Mouse (Mus musculus) CH12F3 (cell line): ENCODE data around the gene Trim2.

Experiments
- in situ Hi-C: fragments of 300-500 bp; cut with MboI; formaldehyde crosslinking; loops from 2 replicates; pipeline ENCODE4 v1.14.3; 2020; ENCODE audit warnings: low sequenced_read_pairs

Trim2 gene

DNA sequence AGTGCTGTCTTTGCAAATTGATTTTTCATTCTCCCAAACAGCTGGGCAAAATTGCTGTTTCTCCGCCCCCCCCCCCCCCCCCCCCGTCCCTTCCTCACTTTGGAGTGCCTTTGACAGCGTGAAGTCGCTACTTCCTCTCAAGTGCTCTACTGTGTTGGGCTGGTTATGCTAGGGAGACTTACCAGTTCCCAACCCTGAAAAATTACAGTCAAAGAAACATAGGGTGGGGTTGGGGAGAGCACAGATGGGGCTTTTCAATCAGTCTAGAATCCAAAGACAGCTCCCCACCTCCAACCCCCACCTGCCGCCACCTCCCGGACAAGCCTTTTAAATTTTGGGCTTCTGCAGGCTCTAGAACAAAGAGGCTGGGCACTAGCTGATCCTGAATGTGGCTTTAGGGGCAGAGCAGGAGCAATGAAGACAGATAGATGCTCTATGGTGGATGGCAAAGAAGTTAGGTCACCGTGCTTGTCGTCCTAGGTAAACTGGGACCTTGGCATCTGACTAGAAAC, 46.6 kb downstream of the Trim2 start:
- in situ Hi-C loops, result no loop called here

DNA sequence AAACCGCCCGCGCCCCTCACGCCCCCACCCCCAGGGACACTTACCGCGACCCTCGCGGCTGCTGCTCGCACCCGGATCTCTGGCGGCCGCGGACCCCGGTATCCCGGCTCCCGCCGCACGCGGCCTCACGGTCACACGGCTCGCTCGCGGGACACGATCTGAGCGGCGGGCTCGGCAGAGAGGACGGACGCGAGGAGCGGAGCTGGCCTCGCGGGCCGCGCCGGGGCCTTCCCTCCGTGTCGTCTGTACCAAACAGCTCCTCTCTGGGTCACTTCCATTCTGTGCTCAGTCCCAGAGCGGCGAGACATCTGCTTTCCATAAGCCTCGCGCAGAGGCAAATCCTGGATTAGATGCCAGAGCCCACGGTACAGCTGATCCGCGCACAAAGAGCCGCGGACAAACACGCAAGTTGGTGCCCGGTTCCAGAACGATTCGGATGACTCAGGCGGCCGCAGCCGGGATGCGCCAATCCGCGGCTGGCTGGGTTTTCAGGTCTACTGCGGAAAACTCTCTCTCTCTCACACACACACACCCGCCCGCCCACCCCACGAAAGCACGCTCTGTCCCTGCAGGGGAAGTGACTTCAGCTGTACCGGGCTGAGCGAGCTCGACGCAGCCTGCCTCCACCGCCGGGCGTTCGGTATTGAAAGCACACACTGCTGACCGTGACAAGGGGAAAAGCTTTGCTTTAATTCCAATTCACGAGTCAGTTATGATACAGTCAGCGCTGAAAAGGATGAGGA, 47.2 kb downstream of the Trim2 start:
- in situ Hi-C loops, result no loop called here

DNA sequence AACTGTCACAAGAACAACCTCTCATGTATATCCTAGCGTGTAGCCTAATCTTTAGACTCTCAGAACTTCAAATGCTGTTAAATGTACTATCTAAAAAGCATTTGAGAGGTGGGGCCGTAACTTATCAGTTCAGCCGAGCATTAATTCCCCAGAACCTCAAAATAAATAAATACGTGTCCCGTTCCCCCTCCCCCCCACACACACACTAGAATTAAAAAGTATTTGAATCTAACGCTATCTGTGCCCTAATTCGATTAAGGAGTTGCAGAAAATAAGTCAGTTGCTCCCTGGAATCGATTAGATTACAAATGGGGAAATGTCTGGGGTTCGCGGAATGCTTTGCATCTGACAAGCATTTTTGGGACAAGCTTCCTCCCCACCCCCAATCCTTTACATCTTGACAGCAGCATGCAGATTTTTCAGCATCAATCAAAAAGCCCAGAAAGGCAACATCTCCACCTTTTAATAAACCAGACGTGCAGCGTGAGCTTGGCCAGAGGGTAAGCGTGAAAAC, 48.1 kb downstream of the Trim2 start:
- in situ Hi-C loops, result no loop called here

DNA sequence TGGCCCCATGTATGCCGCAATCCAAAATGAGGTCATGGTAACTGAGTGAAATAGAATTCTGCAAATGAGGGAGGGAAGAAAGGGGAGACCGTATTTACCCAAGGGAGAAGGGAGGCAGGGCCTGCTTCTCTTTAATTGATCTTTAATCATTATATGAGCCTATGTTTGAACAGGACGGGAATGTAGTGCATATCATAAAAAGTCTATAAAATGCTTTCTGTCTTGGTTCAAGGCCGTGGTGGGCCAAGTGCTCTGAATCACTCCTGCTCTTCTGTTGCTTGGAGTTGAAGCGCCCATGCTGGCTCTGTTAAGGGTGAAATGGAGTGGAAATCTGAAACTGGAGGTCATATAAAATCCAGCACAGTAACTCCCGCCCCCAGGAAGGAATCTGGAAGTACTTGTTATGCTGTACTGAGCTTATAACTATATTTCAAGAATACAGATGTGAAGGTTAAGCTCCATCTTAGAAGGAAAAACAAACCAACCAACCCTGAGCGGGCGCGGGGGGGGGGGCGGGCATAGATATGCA, 48.6 kb downstream of the Trim2 start:
- in situ Hi-C loops, result no loop called here

DNA sequence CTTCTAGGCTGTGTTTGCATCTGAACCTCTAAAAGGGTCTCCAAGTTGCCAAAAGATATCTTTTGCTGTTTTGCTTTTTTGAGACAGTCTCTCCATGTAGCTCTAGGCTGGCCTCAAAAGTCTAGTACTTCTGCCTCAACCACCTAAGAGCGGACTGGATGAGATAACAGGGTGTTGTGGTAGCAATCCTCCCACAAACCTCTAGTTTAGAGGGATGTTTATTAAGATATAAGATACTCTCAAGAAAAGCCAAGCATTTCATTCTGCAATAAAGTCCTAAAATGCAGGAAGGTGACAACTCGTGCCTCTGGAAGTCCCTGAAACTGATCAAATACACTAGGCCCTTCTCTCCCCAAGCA, 52.2 kb downstream of the Trim2 start:
- in situ Hi-C loops, result no loop called here

DNA sequence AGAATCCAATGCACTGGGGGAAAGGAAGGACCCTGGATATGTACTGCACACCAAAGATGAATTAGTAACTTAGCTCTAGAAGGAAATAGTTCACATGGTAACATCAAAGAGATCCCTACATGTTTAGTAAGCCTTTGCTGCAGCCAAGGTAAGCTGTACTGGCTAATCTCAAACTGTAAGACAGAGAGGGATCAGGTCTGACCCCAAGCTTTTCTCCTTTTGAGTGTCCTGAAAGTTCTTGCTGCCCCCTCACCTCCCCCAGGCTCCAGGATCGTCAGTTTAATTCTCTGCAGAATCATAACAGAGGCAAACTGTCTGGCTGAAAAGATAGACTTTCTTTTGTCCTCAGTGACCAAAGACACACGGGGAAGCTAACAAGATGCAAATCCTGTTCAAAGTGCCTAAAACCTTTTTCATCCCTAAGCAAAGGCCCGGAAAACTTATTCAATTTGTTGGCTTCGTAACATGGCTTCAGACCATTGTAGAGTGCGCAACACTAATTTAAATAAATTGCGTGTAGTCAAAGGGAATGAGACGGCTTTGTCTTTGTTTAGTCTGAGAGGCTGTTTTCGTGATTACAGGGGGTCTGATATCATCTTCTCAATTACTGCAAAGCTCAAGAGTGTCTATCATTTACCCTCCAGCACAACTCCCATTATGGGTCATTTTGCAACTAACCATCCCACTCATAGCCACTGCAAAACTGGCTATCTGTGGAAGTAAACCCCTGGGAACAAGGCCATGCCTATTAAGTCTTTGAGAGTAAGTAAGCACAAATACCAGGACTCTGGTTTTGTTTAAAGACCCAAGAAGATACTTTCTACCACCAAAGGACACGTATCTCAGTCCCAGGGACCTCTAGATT, 52.8 kb downstream of the Trim2 start:
- in situ Hi-C loops, result no loop called here

DNA sequence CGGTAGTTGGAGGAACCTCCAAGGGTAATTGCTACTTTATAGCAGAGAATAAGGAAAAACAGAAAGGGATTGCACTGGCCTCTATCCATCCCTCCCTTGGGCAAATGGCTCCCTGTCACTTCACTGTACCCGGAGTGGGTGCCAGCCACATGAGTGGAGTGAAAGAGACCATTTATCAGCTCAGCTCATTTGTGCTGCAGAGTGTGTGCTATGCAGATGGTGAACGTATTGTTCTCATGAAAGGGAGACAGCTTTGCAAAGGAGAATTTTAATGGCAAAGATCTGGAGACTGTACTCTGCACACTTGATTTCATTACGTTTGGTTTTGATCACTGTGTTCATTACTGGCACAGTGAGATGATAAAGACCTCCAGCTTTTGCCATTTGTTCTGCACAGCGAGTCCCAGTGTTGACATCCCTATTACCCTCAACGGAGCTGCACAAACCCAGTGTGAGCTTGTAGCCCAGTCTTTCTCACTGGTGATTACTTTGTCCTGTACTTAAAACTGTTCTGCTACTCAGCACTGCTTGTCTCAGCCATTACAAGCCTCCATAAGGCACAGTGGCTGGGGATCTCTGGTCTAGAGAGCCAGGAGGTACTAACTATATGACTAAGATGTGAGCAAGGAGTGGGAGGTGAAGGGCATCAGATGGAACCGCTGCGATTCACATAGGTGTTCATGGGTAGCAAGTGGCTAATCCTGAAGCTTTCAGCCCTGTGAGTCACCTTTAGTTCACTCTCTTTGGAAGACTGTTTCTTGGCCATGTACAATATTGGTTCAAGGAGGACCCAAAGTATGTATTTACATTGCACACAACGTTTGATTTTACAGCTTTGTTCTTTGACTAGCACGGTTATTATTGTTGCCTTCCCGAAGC, 53.7 kb downstream of the Trim2 start:
- in situ Hi-C loops, result no loop called here

DNA sequence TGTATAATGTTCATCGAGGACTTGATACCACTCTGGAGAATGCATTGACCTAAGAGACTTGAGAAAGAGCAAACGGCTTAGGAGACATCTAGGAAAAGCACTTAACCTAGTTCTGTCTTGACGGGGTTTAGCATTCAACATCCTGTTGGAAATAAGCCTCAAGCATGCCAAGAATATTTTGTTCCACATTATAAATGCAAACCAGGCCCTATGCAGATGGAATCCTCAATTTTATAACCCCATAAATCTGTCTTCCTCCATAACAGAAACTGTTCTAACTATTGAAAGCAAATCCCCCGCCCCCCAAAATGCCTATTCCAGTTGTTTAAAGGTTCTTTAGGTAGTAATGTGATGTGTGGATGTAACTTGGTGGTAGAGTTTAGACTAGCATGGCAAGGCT, 55.0 kb downstream of the Trim2 start:
- in situ Hi-C loops, result no loop called here

DNA sequence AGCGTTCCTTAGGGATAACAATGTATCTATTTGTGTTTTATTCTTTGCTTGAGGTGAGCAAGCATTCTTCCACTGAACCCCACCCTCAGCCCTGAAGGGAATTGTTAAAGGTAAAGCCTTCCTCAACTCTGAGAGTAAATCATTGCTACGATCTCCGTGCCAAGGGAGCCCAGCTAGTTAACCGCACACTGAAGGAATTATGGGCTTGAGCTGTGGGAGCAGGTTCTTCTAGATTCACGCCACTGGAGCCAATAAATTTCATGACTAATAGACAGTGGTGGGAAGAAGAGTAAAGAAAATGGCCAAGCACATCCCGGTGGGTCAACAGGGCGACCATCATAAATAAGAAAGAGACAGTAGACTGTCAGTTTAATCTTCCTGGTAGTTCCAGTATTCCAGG, 56.4 kb downstream of the Trim2 start:
- in situ Hi-C loops, result no loop called here

DNA sequence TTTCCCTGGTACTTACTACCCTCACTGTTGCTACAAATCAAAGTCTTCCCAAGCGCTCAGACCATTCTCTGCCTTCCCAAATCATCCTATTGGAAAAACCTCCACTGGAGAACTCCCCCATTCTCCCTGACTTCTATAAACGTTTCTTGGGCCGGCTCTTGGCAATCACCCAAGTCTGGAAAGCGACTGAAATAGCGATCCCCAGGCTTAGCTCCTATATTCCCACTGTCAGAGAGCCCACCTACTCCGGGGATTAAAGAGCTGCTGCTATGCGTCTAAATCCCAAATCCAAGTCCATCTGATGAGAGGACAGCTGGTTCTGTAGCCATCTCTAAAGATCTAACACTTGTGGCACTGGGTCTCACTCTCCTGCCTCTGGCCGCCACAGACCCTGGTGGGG, 58.9 kb downstream of the Trim2 start:
- in situ Hi-C loops, result no loop called here

DNA sequence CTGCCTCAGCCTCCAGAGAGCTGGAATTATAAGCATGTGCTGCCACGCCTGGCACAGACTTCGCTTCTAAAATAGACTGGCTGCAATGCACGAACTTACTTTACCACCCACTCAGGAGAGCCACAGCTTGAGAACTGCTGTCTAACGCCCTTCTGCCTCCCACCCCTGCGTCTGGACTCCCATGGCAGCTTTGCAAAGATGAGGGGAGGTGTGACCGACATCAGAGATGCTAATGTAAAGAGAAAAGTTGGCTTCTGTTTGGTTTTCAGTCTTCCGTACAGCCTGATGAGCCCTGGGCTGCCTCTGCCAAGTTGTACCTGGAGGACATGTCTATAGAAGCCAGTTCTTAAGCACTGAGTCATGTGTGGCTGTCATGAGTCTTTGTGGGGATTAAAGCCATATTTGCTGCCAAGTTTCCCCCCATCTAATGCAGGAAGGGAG, 60.2 kb downstream of the Trim2 start:
- in situ Hi-C loops, result no loop called here

DNA sequence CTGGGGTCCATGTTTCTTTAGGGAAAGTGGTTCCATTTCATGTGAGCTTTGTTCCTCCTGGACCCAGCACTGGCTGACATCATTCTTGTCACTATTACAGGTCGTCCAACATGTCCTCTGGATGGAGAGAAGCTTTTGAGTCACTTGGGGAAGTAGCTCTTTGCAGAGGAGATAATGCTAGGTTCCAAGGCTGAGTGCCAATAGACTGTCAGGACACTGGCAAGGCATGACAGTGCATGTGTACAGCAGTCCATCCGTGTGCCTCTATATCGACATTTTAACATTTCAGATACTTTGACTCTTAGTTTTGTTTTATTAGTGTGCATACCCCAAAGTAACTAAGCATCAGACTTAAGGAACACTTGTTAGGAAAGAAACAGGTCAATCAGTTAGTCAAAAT, 63.6 kb downstream of the Trim2 start:
- in situ Hi-C loops, result no loop called here

DNA sequence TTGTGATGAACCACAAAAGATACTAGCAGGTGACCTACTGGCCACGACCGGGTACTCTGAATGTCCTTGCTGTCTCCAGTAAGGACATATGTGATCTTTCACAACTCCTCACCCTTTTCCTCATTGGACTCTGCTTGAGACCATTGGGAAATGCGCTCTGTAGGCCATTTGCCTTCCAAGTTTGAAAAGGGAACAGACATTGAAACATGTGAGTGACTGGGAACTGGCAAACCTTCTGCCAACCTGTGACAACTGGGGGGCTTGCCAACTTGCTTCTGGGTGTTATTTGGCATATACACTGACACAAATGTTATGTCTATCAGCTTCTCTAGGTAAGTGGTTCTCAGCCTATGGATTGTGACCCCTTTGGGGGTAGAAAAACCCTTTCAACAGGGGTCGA, 64.2 kb downstream of the Trim2 start:
- in situ Hi-C loops, result no loop called here

DNA sequence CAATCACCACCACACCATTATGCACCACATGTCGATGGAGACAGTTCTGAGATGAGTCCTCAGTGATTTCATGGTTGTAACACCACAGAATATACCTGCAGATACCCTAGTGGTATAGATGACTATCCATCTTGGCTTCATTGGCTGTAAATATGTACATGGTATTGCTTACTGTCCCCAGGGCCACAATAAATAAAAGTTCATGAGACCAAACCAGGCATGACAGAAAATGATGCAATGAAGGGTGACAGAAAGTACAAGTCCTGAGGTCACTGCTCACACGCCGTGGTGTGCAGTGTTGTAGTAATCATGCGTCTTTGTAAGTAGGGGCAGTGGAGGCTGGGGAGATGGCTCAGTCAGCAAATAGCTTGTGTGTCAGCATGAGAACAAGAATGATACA, 65.6 kb downstream of the Trim2 start:
- in situ Hi-C loops, result no loop called here

DNA sequence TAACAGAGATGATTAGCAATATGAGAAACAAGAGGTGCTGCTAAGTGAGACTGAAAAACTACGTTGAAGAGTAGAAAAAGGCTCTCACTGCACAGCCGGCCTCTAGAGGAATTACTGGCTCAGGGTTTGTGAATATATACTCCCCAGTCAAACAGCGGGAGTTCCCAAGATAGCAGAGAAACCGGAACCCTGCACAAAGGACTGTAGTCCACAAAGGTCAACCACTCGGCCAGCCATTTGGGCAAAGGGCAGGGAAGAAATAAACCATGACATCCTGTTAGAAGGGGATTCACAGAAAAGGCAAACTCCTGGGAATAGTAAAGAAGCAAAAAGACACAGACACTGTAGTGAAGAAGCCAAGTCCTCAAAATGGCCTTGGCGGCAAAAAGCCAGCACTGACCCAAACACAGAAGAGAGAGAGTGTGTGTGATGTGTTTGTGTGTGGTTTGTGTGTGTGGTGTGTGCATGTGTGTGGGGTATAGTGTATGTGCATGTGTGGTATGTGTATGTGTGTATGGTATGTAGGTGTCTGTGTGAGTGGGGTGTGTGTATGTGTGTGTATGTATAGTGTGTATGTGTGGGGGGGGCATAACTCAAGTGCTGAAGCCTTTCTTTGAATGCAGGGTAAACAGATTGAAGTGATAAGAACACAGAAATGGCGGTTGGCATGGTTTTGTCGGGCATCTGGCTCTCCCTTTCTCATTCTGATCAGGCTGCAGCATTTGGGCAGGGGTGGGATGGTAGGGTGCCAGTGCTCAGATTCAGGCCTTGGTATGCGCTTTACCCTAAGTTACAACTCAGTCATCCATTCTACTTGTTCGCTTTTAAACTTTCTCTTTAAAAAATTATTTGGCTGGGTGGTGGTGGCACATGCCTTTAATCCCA, 71.0 kb downstream of the Trim2 start:
- in situ Hi-C loops, result no loop called here

DNA sequence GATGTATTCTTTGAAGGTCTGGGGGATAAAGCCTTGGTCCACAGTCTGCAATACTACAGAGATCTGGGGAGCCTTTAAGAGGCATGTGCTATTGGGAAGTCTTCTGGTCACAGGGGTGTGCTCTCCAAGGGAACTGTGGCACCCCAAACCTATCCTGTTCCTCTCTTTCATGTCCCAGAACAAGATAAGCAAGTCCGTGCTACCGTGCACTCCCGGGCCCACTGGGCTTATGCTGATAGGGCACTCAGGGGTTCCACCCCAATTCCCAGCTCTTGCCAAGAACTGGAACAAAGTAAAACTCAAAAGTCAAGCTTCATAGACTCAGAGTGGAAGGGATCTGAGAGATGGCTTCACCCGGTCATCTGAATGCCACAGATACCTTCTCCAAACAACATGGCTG, 72.1 kb downstream of the Trim2 start:
- in situ Hi-C loops, result no loop called here

DNA sequence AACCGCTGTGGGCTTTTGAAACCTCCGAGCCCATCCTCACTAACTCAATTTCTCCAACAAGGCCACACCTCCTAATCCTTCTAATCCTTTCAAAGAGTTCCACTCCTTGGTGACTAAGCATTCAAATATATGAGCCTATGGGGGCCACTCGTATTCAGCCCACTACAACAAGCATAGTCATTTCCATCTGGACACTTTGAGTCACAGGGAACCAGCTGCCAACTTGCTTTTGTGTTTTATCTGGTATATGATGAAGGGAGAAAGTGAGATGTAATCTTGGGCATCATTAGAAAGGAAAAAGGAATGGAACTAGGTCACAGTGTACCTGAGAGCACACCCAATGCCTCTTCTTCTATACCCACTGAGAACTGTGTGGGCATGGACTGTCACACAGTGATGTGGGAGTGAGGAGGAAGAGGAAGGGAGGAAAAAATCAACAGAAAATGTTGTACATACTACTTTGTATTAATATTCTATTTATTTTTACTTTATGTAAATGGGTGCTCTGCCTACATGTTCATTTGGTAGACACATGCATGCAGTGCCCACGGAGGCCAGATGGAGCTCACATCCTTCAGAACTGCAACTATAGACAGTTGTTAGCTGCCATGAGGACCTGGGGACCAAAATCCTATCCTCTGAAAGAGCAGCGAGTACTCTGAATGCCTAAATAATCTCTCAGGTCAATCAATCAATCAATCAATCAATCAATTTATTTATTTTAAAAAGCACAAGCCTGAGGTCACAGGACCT, 72.8 kb downstream of the Trim2 start:
- in situ Hi-C loops, result no loop called here

DNA sequence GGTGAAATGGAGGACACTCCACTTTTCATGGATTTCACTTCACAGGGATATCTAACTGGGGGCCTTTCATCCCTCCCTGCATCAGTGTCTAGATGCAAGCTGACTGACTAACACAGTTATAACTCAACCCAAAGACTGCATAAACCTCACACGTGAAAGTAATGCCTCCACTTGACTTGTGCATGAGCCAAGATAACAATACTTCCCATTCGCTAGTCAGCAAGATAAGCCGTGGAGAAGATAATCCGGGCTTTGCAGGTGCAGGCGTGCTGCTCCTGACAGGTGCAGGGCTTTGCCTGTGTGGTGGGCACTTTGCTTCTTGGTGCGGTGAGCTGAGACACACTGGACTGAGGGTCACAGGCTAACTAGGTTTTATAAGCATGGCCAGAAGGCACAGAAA, 74.4 kb downstream of the Trim2 start:
- in situ Hi-C loops, result no loop called here

DNA sequence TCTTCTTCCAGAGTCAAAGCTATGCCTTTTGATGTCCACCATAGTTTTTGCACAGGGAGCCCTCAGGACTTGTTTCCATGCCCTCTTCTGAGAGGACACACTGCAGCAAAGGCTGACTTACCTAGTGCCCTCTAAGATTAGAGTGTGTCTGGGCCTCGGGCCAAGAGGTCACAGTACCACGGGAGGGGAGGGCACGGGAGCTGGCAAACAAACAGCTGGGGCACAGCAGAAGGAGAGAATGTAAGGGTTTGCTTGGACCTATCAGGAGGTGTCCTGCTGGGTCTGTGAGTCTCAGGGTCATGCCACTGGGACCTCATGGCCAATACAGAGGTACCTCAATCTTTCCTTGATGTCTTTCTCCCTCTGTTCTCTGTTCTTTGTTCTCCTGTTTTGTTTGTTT, 75.7 kb downstream of the Trim2 start:
- in situ Hi-C loops, result no loop called here
